Mouse (Mus musculus) spleen, adult 2 months (tissue): ENCODE results near the gene Rabep1.

Experiments used
- CTCF ChIP-seq: fragments of 200-500 bp; IDR thresholded peaks from 2 replicates; pipeline ENCODE4 v1.5.1; 2011; ENCODE audit warnings: mild to moderate bottlenecking, inconsistent platforms; ENCODE audit not compliant: insufficient read depth, insufficient read length, insufficient replicate concordance; ENCODE audit errors: extremely low read depth
- POLR2A ChIP-seq: fragments of 200-500 bp; IDR thresholded peaks from 2 replicates; pipeline ENCODE4 v1.6.1; 2011; ENCODE audit warnings: low read depth, low read length, inconsistent platforms

DNA sequence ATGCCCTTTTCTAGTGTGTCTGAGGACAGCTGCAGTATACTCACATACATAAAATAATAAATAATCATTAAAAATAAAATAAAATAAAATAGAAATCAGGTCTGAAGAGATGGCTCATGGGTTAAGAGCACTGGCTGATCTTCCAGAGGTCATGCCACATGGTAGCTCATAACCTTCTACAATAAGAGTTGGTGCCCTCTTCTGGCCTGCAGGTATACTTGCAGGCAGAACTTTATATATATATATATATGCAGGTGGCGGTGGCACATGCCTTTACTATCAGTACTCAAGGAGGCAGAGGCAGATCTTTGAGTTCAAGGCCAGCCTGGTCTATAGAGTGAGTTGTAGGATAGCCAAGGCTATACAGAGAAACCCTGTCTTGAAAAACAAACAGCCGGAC, 18.4 kb upstream of the Rabep1 start:
- TF ChIP-seq CTCF: no peak
- TF ChIP-seq POLR2A: no peak
